Mouse (Mus musculus) right cerebral cortex, postnatal 36 days (tissue): ENCODE data around the gene Sdr9c7.
"Not testable (repeated sequence)": the region's sequence is repeated elsewhere in the genome, so short reads cannot be mapped to it uniquely, and the experiment has no call there.

Experiments used
- DNase-seq, 2 experiments: peaks; one replicate each; pipeline ENCODE4 v3.0.0; 2022; ENCODE audit warnings: low spot score in 2 of 2, mixed read lengths in 1 of 2

Sdr9c7 gene

GRCm38 (mm10) chr10:127898218-127898617 lies at the start of gene Sdr9c7:
Sdr9c7 (plus strand) TSS chr10:127898518.
- DNase-seq = no peak

DNA sequence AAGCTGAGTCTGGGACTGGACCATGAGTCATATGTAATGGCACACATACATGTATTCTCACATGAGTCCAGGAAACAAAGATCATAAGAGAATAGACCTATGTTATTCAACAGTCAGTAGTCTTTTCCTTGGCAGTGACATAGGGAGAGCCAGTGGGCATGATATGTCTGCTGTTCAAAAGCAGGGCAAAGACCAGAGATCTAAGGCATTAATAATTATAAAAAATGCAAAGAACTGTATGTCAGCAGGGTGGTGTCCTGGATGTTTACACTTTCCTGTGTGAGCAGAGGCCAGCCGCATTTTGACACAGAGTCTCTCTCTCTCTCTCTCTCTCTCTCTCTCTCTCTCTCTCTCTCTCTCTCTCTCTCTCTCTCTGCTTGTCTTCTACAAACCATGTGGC lies 48.7 kb upstream of the Sdr9c7 start, which contains the start of gene Rdh19:
Gene Rdh19 (plus strand): TSS at position 301 of the 400 bp plus-strand sequence.
- no peak for DNase-seq

DNA sequence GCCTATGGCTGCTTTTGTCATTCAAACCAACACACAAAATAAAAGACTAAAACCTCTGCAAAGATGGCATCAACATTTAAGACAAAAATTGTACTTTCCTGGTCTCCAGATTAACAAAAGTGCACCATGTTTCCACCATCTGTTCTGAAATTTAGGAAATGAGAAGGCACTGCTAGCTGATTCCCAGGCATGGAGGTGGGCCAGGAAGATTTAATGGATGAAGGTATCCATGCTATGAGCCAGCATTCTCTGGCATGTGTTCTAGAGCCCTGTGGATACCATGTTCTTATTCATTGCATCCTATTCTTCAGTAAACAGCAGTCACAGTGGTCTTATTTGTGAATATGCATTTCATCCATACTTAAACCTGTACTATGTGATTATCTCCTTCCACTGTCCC lies 41.9 kb upstream of the Sdr9c7 start:
- no peak for DNase-seq

- DNase-seq = no peak
Observed at GRCm38 (mm10) chr10:127864931-127865330, 33.4 kb upstream of the Sdr9c7 start.

- DNase-seq = no peak
Observed at GRCm38 (mm10) chr10:127866232-127866631, 32.1 kb upstream of the Sdr9c7 start, which contains the start of gene Rdh16f2. Rdh16f2 (plus strand) TSS chr10:127866474.

DNA sequence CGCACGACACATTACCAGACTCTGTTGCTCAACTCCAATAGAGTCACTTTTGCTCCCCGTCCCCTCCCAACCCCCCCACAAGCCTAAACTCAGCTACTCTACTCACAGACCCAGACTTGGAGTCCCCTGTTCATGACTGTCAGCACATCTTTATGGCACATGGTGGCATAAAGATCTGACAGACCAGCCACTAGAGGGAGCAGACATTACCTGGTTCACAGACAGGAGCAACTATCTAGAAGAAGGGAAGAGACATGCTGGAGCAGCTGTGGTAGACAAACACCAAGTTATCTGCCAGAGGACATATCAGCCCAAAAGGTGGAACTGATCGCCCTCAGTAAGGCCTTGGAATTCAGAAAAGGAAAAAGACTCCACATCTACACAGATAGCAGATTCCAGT lies 25.8 kb upstream of the Sdr9c7 start:
- DNase-seq = no peak

DNA sequence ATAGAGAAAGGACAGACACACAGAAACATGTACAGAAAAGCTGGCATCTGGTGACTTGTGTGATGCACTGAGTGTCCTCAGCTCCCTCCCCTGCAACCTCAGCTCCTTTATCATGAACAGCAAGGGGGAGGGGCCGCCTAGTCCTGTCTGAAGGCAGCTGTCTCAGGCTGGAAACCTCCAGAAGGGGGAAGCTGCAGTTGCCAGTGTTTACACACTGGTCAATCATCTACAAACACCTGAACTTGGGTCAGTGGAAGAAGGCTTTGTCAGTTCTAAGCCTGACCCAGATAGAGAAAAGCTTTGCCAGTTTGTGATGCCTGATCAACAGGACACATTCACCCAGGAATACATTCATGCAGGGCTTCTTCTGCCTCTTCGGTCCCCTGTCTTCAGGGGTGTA lies 20.6 kb upstream of the Sdr9c7 start:
- DNase-seq = no peak

DNA sequence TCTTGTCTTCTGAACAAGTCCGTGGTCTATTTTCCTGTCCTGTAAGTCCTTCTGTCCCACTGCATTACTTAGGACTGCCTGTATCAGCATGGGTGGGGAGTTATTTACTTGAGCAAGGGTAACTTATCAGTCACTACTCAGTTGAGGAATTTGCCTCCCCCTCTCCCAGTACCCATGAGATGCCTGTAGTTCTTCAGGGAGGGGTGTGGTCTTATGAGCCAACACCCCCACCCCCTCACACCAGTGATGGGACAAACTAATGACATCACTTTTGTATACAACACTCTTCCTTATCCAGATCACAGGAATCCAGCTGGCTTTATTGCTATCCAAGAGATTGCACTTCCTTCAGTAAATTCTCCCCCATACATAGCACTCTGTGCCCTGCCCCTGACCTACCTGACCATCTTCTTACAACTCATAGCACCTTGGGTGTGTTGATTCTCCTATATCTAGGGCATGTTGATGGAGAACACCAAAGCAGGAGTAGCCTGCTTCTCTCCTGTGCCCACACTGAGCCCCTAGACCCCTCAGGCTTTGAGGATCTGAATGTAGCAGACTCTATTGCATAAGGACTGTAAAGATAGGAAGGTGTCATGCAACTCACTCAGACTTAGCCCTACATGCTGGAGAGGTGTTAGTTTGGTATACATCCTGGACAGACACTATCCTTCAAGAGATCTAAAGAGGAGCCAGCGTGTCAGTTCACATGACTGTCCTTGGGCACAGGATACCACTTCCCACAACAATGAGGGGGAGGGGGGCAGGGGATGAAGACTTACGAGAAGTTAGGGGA lies 19.9 kb upstream of the Sdr9c7 start:
- no peak for DNase-seq

- no peak for DNase-seq
Observed at GRCm38 (mm10) chr10:127879155-127879688, 19.1 kb upstream of the Sdr9c7 start.

DNA sequence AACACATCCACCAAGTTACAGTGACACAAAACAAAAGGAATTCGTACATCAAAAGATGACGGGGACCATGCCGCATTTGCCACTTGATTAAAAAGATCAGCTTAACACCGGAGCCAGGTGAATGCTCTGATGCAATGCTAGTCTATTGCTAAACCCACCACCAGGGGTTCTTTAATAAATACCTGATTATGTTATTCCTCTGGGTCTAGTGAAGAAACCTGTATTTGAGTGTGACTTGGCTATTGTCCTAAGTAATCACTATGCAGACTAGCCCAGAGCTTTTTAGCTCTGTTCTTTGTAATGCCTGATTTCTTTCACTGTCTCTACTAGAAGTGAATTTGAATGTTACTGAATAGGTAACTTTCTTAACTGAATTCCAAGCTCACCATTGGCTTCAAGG lies 17.3 kb upstream of the Sdr9c7 start:
- DNase-seq = no peak

GRCm38 (mm10) chr10:127886551-127886950 lies 11.8 kb upstream of the Sdr9c7 start:
- no peak for DNase-seq

- no peak for DNase-seq
Observed at GRCm38 (mm10) chr10:127886971-127887370, 11.3 kb upstream of the Sdr9c7 start.

- no peak for DNase-seq
Observed at GRCm38 (mm10) chr10:127888605-127889004, 9.7 kb upstream of the Sdr9c7 start, which contains the start of gene Rdh7. Rdh7 (minus strand) TSS chr10:127888817.

DNA sequence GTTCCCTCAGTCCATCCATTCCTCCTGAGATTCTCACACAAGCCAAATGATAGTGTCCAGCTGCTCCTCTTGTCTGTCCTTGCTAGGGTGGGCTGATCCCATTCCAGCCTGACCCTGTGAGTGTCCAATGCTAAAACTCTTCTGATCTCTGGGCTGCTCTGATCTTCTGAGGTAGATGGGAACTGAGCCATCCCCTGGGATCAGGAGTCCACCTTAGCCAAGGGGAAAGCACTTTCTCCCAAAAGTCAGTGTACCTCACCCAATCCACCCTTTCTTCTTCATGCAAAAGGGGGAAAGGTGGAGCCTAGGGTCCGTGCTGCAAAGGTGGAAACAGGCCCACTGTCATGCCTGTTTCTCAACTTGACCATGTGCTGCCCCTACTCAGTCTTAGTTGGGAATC lies 6.8 kb upstream of the Sdr9c7 start:
- no peak for DNase-seq

- DNase-seq = not testable (repeated sequence)
Observed at GRCm38 (mm10) chr10:127893163-127894022, 4.9 kb upstream of the Sdr9c7 start.

DNA sequence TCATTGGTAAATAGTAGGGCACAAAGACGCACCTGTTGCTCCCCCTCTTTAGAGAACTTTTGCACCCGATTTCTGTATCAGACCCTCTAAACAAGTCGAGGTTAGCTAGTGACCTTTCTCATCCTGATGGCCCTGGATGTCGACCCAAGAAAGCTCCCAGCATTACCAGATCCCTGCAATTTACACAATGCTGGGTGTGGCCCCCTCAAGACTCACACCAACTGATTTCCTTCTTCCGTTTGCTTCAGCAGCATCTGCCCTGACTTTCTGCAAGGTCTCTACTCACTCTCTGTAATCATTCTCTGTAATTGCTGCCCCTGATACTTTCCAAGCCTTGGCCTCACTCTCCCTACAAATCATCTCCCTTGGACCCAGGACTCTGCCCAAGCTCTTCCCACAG lies 1.6 kb upstream of the Sdr9c7 start:
- no peak for DNase-seq

DNA sequence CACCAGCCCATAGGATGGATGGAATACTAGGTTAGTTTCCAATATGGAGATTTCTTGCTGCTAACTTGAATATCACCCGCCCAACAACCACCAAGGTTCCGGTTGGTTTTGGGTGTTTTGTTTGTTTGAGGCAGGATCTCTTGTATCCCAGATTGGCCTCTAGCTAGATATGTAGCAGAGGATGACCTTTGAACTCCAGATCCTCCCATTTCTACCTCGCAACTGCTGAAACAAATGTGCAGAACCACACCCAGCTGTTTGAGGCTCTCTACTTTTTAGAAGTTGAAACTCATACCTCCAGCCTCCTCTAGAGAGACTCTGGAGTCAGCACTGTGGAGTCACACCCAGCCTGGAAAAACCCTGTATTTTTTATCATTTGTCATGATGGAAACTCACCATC lies 812 bp upstream of the Sdr9c7 start:
- DNase-seq = no peak

GRCm38 (mm10) chr10:127899783-127900182 lies 1.5 kb downstream of the Sdr9c7 start:
- DNase-seq = no peak

GRCm38 (mm10) chr10:127901751-127902150 lies 3.4 kb downstream of the Sdr9c7 start:
- DNase-seq = no peak

- peak in 1 of 2 experiments; percentile 4 for DNase-seq
Observed at GRCm38 (mm10) chr10:127903116-127903515, 4.8 kb downstream of the Sdr9c7 start.

DNA sequence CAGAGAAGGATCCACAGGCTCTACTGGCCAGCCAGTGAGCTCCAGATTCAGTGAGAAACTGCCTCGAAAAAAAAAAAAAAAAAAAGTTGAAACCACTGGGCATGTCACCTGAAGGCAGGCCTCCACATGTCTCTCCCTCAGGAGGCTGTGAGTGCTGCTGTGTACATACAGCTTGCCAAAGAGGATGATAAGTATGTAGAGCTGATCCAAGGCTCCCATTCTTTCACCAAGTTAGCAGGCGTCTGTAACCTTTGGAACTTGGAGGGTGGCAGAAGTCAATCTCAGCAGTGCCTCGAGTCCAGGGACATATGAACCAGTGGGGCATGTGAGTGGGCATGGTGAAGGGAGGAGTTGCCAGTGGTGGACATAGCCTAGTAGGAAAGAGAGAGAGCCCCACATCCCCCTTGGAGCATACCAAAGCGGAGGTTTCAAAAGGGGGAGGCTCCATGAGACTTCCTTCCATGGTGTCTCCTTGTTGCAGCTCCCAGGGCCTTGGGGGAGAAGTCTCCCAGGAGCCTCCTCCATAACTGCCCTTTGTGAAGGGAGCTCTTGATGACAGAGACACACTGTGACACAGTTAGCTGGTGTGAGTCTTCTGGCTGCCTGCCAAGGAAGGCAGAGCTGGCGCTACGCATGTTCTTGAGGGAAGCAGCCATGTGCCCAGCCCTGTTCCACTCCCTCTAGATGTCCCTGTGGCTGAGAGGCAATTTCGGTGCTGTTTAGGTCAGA lies 6.6 kb downstream of the Sdr9c7 start:
- peak; percentile 11 to 27 for DNase-seq

GRCm38 (mm10) chr10:127906138-127906537 lies 7.8 kb downstream of the Sdr9c7 start:
- no peak for DNase-seq
